Mouse (Mus musculus): ENCODE results near the gene Nxn. TPM values are rescaled to one million over a fixed set of nuclear protein-coding genes. Genes with fewer than 3 reads are reported as not detected.

The Nxn gene
- polyA plus RNA-seq (2015; fragmentation: Nextera tagmentation; extraction: Ambion mirVana), result 7.2 and 8.4 TPM in 2 replicates

GRCm38 (mm10) chr11:76398798-76399586 is at the start of gene Nxn:
Nxn (minus strand) TSS chr11:76399140.

GRCm38 (mm10) chr11:76406702-76407583 is 8.0 kb upstream of the Nxn start, which contains the start of gene Timm22:
Timm22 (plus strand) TSS chr11:76406952.

GRCm38 (mm10) chr11:76242901-76243810 is 155.8 kb downstream of the Nxn start, which contains the start of the genes Mrm3 and Glod4:
Mrm3 (plus strand) TSS chr11:76243715.
Glod4 (minus strand) TSS chr11:76243725.

DNA sequence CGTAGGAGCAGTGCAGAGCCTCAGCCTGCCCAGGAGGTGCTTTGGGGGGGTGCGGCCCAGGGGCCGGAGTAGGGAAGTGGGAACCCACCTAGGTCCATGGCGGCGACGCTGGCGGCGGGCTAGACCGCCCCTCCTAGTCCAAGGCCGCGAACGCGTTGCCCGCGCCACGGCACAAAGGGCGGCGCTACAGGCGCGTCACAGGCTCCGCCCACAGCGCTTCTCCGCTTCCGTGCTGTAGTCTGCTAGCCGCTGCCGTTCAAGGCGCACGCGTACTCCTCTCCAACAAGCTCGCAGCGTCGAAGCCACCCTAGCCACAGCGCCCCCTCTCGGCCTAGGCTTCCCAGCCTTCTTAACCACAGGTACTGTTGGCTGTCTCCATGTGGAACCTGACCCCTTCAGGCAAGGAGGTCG is 181.5 kb downstream of the Nxn start, which contains the start of the genes Dbil5 and Gemin4:
TSS of gene Dbil5 (plus strand) at position 219 of the 411 bp plus-strand sequence.
TSS of gene Gemin4 (minus strand) at position 275 of the 411 bp plus-strand sequence.

Other genes starting within 250 kb of the Nxn start
- gene Vps53, start 219.5 kb downstream of the Nxn start, polyA plus RNA-seq (2015; fragmentation: Nextera tagmentation; extraction: Ambion mirVana), result 18.7 and 20.9 TPM in 2 replicates
- gene Fam57a, start 219.5 kb downstream of the Nxn start, polyA plus RNA-seq (2015; fragmentation: Nextera tagmentation; extraction: Ambion mirVana), result 4.2 and 6.0 TPM in 2 replicates
- gene Dbil5, start 181.5 kb downstream of the Nxn start, polyA plus RNA-seq (2015; fragmentation: Nextera tagmentation; extraction: Ambion mirVana), result 0.23 and 1.0 TPM in 2 replicates
- gene Gemin4, start 181.5 kb downstream of the Nxn start, polyA plus RNA-seq (2015; fragmentation: Nextera tagmentation; extraction: Ambion mirVana), result 9.4 and 9.9 TPM in 2 replicates
- gene Mrm3, start 155.4 kb downstream of the Nxn start, polyA plus RNA-seq (2015; fragmentation: Nextera tagmentation; extraction: Ambion mirVana), result 18.3 and 18.8 TPM in 2 replicates
- gene Glod4, start 155.4 kb downstream of the Nxn start, polyA plus RNA-seq (2015; fragmentation: Nextera tagmentation; extraction: Ambion mirVana), result 65.4 and 68.0 TPM in 2 replicates
- 57.5 and 58.5 TPM in 2 replicates for gene Timm22, start 7.8 kb upstream of the Nxn start, polyA plus RNA-seq (2015; fragmentation: Nextera tagmentation; extraction: Ambion mirVana)
- 8.8 and 11.9 TPM in 2 replicates for gene Abr, start 223.2 kb upstream of the Nxn start, polyA plus RNA-seq (2015; fragmentation: Nextera tagmentation; extraction: Ambion mirVana)